Mouse (Mus musculus): ENCODE measurements around the gene Tgm3.

Tgm3 gene

DNA sequence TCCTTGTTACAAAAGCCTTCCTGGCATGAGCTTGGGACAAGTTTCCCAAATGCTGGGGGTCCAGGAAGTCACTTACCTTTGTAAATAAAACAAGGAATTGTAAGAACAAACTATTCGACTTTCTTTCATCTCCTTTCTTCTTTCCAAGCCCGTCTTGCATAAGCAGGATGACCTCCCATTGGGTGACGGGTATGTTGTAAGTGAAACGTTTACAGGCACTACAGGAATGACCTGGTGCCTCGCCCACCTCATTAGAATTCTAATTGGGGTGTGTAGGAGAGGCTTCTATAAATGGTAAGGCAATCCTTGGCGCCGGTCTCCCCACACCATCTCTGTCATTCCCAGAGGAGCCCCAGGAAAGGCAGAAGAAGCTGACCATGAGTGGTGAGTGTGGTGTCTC is at the start of gene Tgm3:
Gene Tgm3, plus strand, starts transcription at position 324 of the 400 bp plus-strand sequence.
- DNase-seq (ENCODE audit: low spot score), result no peak

DNA sequence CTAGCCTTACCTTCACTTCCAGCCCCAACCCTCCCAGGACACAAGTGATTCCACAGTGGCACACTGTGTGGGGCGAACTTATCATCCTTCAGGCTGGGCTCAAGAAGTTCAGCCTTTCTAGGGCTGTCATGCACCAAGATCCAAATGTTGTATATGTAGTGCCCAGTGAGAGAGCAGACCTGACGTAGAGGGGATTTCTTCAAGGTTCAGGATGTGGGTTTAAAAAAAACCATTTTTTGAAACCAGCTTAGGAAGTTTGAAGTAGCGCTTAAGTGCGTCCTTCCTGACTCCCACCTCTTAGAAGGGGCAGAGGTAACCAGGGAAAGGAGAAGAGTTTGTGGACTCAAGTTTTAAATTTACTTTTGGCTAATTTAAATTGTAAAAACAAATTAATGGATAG is 31.5 kb upstream of the Tgm3 start:
- DNase-seq (ENCODE audit: low spot score), result no peak

DNA sequence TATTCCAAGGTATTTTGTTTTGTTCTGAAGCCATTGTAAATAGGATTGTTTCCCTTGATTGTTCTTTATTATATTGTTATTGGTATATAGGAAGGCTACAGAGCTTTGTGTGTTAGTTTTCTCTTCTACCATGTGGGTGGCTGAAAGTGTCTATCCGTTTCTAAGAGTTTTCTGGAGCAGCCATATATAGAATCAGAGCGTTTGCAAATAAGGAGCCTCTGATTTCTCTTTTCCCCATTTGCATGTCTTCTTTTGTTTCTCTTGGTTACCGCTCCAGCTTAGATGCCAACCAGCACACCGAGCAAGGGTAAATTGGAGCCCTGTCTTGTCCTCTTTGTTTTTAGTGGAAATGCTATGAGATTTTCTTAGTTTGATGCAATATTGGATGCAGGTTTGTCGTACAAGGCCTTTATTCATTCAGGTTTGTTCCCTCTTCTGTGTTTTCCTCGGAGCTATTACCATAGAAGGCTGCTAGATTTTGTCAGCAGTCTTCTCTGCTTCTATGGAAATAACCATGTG is 24.6 kb upstream of the Tgm3 start:
- no peak for DNase-seq (ENCODE audit: low spot score)

DNA sequence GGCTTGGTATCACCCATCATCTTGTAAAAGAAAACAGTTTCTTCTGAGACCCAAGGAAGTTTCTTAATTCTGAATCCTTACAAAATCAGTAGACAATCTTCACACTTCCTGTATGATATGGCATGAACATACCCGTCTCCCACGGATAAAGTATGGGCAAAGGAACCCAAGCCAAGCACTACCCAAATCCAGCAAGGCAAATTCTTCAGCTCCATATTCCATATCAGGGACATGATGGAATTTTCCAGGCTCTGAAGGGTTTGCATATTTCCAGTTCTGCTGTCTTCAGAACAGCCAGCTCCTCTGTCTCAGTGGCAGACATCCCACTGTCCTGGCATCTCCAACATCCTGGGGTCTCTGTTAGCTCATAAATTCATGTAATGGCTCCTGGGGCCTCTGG is 22.5 kb upstream of the Tgm3 start:
- DNase-seq (ENCODE audit: low spot score), result no peak

DNA sequence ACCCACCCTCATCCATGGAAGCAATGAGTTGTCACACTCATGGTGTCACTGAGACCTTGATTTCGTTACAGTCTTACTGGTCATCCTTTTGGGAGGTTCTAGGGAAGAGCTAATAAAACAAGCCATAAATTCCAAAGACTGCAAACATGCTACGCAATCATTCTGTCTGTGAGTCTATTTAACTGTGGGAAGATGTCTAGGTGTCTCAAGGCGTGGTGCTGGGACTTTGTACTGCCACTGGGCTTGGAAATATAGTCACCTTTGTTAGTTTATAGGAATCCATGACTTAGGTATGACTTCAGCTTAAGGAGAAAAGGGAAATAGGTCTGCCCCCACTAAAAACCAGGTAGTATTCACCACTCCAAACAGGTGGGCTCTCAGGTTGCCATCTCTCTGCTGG is 17.7 kb upstream of the Tgm3 start:
- DNase-seq (ENCODE audit: low spot score), result no peak

DNA sequence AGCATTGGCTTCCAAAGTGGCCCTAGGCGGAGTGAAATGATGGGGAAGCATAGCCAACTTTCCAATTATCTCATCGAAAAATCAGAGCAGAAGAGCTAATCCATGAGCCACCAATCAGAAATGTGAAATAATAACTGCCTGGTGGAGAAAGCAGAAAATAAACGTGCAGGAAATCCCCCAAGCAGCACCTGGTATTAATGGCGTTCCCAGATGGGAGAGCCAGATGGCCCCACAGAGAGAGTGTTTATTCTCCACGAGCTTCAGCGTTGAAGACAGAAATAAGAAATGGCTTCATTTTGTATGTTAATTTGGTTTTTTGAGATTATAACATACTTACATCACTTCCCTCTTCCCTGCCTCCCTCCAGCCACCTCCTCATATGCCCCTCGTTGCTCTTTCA is 13.7 kb upstream of the Tgm3 start:
- DNase-seq (ENCODE audit: low spot score), result no peak

DNA sequence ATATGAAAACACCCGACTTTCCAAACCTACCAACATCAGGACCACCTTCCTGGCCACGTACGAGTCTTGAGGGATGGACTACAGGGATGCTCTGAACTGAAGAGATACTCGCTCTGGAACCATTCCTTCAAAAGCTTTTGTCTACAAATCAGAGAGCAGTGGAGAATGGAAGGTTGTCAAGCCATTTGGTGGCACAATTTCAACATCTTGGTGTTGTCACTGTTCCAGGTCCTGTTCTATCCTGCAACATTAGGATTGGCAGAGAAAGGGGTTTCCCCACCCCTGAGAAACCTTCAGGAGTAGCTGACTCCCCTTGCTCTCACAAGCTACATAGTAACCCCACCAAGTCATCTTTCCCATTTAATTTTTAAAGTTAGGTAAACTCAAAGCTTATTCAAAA is 12.9 kb upstream of the Tgm3 start:
- no peak for DNase-seq (ENCODE audit: low spot score)

DNA sequence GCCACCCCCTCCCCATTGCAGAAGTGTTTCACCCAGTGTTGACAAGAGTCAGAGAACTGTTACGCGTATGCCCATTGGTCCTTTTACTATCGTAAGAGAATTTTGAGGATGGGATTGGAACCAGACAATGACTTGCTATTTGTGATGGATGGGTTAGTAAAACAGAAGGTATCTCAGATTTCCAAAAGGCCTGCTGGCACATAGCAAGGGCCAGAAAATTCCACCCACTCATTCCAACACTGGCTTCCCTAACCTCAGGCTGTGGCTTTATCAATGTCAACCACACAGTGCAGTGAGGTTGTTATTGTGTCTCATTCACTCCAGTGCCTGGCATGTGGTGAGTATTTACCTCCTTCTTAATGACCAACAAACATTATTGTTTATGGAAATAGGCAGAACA is 11.5 kb upstream of the Tgm3 start:
- DNase-seq (ENCODE audit: low spot score), result no peak

DNA sequence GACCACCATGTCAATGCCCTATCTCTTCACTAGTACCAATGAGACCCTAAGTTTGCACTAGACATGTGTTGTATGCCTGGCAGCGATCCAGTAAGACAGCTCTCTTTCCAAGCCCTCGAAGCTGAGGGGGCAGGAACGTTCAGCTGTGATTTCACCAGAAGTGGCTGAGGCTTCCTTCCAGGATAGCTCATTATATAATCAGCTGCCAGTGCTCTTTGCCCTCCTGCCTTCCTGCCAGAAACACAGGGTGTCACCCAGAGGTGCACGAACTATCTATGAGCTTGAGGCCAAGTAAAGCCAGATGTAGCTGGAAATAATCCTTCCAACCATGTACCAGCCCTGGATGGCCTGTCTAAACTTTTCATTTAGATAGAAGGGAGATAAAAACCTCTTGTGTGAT is 8.1 kb upstream of the Tgm3 start:
- no peak for DNase-seq (ENCODE audit: low spot score)

DNA sequence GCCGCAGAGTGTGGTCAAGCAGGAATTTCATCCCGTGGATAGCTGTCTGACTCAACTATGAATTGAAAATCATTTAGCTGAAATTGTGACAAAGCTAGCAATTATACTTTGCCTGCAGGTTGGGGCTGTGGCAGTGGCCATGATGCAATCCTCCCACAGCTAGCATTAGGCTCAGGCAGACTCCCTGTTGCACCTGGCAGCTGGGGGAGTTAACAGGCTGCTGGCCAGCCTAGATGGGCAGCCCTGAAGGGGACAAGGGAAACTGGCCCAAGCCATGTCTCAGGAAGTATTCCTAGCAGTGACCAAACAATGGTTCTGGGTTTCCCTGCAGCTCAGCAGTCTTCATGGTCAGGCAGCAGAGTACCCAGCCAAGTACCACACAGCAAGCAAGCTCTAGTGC is 2.8 kb upstream of the Tgm3 start:
- no peak for DNase-seq (ENCODE audit: low spot score)

DNA sequence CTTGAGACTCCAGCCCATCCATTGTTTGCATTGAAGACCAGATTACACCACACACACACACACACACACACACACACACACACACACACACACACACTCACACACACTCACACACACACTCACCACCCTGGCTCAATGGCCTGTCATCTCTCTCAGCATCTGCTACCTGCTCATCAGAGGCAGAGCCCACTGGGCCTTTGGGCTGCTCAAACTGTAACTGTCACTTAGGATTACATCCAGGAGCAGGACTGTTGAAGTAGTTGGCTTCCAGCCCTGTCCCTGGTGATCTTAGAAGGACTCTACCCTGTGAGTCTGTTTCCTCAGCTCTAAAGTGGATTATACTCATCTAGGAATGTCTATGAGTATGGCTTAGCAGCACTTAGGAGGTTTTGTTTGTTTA is 1.5 kb downstream of the Tgm3 start:
- DNase-seq (ENCODE audit: low spot score), result no peak

DNA sequence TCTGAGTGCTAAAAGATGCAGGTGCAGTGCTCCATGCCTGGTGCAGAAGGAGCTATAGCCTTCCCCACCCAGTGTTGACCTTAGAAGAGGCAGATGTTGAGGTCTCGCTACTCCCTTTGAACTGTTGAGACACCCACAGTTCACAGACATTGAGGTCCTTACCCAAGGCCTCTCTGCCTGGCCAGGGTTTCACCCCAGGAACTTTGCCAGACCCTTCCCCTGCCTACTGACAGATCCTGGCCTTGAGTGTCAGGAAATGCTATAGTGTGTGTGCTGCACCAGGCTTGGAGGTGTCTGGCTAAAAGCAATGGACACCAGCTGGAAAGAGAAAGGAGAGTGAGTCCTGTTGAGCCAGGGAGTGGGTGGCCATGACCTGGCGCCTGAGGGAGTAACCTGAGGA is 3.0 kb downstream of the Tgm3 start:
- no peak for DNase-seq (ENCODE audit: low spot score)

DNA sequence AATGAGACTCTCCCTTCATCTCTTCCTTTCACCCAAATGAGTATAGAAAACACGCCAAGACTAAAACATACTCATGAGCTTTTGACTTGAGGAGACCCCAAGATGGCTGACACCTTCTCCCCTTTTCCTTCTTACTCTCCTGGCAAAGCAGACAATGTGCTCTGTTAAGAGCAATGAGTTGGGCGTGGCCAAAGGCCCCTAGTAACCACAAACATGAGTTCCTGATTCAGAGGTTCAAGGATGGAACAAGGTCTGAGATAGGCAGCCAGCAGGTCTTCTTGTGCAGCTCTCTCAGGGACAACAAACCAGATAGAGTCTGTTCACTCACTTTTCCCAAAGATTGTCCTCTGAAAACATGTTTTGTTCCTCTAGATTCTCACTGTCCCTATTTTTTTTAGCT is 5.9 kb downstream of the Tgm3 start:
- DNase-seq (ENCODE audit: low spot score), result no peak

DNA sequence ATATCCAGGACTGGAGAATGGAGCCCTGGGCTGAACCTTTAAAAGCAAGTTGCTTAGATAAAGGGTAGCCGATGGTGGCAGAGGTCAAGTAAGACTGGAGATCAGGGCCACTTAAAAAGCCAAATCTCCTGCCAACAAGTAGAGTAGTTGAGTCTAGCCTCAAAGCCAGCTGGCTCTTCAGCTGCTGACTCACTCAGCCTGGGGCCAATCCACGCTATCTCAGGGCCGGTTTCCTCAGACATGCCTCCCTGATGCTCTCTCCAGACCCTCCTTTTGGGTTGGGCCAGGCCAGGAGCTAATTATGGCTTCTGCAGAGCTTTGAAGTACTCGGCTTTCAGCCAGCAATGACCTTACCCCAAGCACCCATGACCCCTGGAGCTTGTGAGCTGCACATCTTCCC is 15.7 kb downstream of the Tgm3 start:
- DNase-seq (ENCODE audit: low spot score), result no peak

DNA sequence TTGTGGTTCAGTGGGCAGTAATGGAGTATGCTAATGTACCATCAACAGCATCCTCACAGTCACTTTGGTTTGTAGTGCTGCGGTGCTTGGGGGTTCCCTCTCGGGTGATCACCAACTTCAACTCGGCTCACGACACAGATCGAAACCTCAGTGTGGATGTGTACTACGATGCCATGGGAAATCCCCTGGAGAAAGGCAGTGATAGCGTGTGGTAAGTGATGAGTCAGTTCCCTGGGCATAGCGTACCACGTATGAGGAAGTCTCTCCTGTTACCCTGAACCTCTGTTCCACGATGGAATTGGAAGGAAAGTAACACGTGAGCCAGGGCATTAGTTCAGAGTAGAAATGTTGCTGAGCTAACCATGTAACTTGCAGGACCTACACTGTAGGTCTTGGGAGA is 17.7 kb downstream of the Tgm3 start:
- no peak for DNase-seq (ENCODE audit: low spot score)

DNA sequence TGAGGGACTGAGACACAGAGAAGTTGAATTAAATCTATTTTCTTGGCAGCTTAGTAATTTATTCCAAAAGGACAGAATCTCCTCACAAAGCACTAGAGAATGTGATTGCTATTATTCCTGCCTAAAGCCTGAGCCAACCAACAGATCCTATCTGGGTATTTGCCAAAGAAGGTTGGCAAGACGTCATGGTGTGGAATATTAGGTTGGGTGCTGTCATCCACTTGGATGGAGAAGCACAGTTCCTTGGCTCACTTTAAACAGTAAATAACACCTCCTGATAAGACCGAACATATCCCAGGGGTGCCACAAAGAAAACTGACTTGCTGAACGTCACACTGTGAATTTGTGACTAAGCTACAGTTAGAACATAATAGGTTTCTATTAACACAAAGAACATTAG is 20.5 kb downstream of the Tgm3 start:
- DNase-seq (ENCODE audit: low spot score), result no peak

DNA sequence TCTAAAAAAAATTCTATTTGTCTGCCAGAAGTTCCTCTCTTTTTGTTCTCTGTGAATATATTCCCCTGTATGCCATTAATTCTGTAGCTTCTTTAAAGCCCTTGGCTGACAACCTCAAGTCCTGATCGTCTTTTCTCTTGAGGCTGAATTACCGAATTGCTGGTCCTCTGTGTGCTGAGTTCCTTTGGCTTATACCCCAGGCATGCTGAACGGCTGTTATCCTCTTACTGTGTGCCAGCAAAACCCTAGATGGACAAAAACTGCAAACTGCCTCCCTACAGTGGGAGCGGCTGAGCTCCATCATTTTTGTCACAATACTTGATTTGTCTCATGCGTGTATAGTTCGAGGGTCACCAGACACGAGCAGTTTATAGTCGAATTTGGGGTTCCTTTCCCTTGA is 24.7 kb downstream of the Tgm3 start:
- DNase-seq (ENCODE audit: low spot score), result no peak

DNA sequence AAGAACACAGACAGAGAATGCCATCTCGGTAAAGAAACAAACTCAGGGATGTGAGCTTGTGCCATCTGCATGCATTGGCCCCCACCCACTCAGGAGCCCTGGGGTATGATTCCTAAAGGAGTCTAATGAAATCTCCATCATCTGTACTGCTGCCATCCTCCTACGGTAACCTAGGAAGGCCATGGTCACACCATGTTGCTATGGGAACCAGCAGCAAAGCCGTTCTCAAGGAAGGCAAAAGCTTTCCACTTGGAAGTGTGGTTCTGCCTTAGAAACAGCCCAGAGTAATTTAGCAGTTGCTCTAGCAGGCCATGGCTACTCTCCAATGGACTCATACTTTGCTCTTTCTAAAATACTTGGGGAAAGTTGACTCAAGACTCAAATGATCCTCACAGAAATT is 26.8 kb downstream of the Tgm3 start:
- DNase-seq (ENCODE audit: low spot score), result no peak

DNA sequence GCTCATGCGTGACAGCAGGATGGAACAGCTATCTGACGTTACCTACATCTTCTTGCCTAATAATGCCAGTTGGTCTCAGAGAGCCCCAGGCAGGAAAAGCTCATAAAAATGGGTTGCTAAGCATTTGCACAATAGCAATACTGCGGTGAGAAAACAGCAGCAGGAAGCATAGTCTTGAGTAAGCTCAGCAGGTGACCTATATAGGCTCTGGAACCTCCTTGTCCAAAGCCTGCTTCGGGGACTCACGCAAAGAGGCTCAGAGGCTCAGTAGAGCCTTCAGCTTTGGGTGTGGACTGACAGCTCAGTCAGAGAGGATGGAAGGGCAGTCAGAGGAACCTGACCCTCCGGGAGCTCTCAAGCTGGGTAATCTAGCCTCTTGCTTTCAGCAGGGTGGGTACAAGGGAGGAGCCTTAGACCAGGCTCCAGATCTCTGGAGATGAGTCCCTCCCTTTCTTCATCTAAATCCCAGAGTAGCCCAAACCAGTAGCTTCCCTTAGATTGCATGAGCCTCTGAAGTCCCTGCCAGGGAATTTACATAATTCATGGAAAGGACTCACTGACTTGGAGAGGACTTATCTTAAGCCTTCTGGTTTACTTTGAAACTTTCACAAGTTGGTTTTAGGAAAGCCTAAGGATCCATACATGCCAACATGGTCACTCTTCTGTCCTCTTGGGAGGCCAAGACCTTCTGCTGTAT is 28.2 kb downstream of the Tgm3 start:
- no peak for DNase-seq (ENCODE audit: low spot score)

DNA sequence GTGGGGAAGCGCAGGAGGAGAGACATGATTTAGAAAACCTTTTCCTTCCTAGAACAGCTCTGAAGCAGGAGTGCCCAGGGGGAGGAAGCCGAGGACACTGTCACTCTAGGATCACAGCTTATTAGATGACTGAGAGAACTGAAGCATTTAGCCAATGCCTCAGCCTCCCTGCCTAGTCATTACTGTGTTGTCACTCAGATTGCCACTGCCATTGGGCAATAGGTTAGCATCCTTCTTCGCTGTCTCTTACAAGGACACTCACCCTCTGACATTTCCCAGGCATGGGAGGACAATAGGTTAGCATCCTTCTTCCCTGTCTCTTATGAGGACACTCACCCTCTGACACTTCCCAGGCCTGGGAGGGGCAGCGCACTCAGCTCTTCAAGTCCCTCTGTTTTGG is 31.7 kb downstream of the Tgm3 start:
- DNase-seq (ENCODE audit: low spot score), result no peak

DNA sequence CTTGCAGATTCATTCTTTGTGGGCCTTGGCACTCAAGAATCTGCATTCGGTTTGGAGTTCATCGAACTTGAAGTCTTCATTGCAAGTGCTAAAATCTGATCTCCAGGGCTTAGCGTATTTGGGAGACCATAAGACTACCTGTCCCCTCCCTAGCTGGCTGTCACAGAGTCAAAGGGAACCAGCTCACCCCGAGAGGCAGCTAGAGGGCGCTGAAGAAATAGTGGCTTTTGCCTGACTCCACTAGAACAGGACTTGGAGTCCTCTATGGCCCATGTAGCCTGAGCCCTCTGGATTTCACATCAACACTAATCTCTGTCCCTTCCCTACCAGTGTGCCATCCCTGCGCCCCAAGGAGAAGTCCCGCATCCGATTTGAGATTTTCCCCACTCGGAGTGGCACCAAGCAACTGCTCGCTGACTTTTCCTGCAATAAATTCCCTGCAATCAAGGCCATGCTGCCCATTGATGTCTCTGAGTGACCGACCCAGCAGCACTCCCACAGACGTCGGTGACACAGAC is 35.8 kb downstream of the Tgm3 start:
- peak; percentile 29 for DNase-seq (ENCODE audit: low spot score)

DNA sequence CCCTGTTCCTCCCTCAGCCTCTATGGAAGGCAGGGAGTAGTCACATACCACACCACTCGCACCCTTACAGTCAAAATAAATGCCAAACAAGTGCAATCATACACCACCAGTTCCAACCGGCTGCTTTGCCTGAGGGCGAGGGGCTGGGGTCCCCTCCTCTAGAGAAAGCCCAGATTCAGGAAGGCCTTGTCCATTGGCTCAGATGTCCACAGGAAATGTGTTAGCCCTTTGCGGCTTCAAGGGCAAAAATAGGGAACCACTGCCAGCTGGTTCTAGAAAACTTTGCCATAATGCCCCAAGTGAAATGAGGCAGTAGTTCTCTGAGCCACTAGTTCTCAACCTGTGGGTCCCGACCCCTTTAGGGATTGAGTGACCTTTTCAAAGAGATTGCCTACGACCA is 36.6 kb downstream of the Tgm3 start:
- DNase-seq (ENCODE audit: low spot score), result peak; percentile 15

DNA sequence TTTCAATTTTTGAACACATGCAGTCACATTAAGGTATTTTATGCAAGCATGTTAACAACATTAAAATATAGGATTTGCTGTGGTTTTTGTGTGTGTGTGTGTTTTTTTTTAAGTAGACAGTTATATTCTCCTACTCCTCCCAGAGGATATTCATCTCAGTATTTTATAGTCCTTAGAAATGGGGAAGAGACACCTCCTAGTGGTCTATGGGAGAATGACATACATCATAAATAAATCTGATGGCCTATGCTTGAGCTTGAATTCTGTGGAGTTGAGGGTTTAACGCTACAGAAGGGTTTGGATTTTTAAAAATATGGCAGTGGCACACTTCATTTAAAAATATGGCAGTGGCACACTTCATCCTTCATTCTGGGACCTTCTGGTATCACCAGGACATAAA is 46.0 kb downstream of the Tgm3 start:
- peak; percentile 69 for DNase-seq (ENCODE audit: low spot score)

DNA sequence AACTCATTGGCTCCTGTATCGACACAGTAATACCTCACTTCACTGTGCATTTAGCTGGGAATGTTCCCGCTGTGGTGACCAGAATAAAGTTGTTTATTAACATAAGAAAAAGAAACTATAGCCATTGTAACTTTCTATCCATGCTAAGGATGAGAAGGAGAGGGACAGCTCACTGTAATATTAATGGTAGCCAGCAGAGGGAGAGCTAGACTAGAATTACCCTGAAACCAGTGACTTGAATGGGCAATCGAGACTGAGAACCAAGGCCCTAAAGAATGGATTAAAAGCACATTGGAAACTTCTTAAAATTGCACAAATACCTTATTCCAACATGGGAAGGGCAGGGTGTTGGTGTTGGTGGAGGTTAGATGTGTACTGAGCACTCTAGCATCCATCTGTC is 56.1 kb downstream of the Tgm3 start:
- DNase-seq (ENCODE audit: low spot score), result peak; percentile 73
